Mouse (Mus musculus) G1E-ER4 (cell line): Measurements from ENCODE around the gene Cdk17. TPM values are rescaled to one million over a fixed set of nuclear protein-coding genes. Genes with fewer than 3 reads are reported as not detected.

Experiments
- GATA1 ChIP-seq: IDR thresholded peaks from one replicate; pipeline ENCODE4 v1.8.0; 2012; ENCODE audit warnings: low read length, inconsistent platforms
- polyA plus RNA-seq: library from polyadenylated mRNA; stranded (reverse); fragments of >175 nt; gene quantifications from 2 replicates; pipeline ENCODE4 v1.2.3, GENCODE M21; 2012

Cdk17 gene
- polyA plus RNA-seq: 4.8 TPM in 2 replicates

- TF ChIP-seq GATA1: no peak
These were observed at the start of gene Cdk17 for GRCm38 (mm10) chr10:93160807-93161510. Cdk17 (plus strand) TSS chr10:93160875.

DNA sequence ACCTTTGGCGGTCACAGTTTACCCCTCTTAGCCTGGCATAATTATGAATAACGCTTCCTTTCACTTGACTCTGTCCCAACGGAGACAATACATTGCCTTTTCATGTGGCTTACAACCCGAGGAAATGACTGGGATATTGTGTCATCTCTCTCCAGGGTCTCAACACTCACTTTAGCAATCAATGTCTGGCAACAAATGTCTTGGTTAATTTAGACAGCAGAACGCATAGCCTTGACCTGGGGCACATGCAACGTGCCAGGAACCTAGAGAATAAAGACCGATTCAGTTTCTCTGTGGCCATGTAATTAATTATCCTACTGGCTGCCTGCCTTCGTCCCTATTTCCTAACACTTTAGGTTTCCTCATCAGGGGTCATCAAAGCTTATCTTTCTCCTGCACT lies 49.3 kb upstream of the Cdk17 start:
- no peak for TF ChIP-seq GATA1

DNA sequence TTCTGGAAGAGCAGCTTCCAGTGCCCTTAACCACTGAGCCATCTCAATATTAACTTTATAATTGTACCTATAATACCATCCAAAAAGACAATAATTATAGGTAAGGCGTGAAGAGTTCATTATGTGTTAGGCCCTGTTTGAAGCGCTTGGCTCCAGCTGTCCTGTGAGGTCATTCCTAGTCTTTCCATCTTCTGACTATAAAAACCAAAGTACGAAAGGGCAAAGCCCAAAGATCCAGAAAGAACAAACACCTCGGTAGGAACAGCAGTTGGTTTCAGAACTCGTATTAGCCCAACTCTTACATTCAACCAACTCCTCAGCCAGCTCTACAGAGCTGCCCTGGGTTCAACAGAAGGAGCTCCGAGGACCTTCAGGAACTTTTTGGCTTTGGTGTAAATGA lies 48.7 kb upstream of the Cdk17 start:
- no peak for TF ChIP-seq GATA1

DNA sequence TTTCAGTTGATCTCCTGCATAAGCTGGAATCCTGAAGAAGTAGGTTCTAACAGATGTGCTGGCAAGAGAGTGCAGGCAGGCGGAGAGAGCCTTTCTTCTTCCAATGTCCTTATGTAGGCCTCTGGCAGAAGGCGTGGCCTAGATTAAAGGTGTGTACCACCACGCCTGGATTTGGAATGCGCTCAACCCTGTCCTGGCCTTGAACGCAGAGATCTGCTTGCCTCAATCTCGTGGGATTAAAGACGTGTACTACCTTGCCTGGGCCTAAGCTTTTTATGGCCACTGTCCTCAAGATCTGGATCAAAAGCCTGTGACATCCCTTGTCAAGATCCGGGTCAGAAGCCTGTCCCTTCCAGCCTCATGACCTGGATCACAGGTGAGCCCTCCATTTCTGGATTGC lies 46.7 kb upstream of the Cdk17 start:
- TF ChIP-seq GATA1: no peak

- TF ChIP-seq GATA1: no peak
These were observed 45.9 kb upstream of the Cdk17 start for GRCm38 (mm10) chr10:93114782-93115181.

DNA sequence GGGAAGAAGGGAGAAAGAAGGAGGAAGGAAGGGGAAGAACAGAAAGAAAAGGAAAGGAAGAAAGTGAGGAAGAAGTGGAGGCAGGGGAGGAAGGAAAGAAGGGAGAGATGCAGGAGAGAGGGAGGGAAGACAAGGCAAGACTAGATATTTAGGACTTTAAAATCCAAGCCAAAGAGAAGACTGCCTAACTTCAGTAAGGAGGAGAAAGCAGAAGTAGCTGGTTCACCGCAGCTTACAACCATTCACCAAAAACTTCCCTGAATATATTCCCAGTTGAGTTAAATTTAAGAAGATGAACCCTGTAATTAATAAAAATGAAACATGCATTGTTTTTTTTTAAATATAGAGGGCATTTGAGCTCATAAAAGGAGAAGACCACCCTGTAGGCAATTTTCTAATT lies 44.9 kb upstream of the Cdk17 start:
- TF ChIP-seq GATA1: no peak

GRCm38 (mm10) chr10:93116636-93117035 lies 44.0 kb upstream of the Cdk17 start:
- no peak for TF ChIP-seq GATA1

GRCm38 (mm10) chr10:93119809-93120208 lies 40.9 kb upstream of the Cdk17 start:
- TF ChIP-seq GATA1: no peak

- no peak for TF ChIP-seq GATA1
These were observed 39.3 kb upstream of the Cdk17 start for GRCm38 (mm10) chr10:93121262-93121860.

GRCm38 (mm10) chr10:93122399-93123184 lies 38.1 kb upstream of the Cdk17 start:
- TF ChIP-seq GATA1: no peak

DNA sequence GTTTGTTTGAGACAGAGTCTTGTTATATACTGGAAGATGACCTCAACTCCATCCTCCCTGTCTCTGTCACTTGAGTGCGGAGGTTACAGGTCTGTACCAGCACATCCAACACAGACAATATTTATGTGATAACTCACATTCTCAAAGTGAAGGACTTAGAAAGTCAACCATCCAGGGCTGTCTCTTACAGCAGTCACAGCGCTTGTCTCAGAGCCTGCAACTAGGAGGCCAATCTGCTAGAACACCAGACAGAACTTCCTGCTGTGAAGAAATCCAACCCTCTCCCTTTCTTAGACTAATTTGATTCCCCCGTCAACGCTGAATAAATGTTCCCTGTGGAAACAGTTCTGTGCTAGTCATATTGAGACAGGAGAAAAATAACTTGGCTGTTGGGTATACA lies 37.4 kb upstream of the Cdk17 start:
- no peak for TF ChIP-seq GATA1

DNA sequence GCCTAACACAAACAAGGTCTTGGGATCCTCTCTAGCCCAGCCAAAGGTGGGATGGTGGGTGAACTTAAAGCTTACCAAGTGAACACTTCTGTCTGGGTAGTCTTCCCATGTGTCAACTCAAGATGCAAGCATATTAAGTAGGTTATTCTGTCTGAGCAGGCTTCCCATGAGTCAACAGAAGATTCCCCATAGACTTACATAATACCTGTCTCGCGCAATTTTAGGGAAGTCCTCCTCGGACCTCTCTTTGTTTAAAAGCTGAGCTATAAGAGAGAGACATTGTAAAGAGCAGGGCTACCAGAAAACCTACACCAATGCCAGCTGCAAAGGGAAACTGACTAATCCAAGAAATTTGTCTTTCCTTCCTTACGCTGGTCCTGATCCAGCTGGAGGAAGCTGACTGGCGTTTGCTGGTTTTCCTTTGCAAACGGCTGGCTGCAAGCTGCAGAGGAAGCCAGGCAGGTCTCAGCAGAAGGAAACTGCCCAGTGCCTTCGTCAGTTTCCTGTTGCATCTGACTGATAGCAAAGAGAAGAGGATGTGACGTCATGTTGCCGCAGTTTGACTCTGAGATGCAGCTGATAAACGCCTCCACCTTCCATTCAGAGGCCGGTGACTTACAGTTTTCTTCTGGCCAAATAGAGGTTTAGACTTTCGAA lies 36.6 kb upstream of the Cdk17 start:
- TF ChIP-seq GATA1: peak; percentile 42

DNA sequence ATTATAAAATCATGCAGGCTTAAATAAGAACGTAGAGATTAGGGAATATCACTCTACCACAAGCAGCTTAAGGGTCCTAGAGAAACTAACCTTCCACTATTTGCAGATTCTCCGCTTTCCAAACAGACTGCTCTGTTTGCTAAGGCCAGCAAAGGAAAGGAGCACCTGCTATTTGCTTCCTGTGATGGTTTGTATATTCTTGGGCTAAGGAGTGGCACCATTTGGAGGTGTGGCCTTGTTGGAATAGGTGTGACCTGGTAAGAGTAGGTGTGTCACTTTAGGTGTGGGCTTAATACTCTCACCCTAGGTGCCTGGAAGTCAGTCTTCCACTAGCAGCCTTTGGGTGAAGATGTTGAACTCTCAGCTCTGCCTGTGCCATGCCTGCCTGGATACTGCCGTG lies 34.6 kb upstream of the Cdk17 start:
- TF ChIP-seq GATA1: no peak

DNA sequence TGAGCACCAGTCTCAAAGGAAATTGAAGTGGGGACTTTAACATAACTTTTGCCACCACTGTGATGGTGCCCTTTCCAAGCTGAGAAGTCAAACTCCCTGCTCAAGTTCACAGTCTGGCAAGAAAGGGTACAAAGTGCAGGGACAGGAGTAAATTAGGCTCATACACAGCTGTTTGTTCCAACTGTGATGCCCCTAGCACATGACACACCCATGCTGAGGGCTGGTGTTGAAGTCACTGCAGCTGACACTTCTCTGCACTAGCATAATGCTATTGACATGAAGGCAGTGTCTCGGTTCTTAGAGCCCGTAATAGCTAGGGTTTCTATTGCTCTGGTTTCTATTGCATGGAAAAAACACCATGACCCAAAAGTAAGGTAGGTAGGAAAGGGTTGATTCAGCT lies 32.1 kb upstream of the Cdk17 start:
- TF ChIP-seq GATA1: no peak

DNA sequence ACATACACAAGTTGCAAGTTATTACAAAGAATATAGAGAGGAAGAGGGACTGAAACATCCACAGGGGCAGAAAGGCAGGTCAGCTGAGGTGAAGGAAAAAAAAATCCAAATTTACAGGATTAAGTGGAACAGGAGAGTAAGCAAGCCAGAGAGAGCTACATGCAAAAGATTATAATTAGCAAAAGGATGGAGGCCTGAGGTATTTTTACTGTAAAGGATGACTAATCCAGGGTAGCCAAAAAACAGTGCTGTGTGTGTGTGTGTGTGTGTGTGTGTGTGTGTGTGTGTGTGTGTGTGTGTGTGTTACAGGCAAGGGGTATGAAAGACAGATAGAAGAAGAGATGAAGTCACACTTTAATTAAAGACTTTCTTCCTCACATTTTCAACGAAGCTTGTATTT lies 31.3 kb upstream of the Cdk17 start:
- no peak for TF ChIP-seq GATA1

GRCm38 (mm10) chr10:93129904-93130455 lies 30.7 kb upstream of the Cdk17 start:
- no peak for TF ChIP-seq GATA1
